Mouse (Mus musculus): ENCODE data around the gene Olfr313. TPM values are rescaled to one million over a fixed set of nuclear protein-coding genes. Genes with fewer than 3 reads are reported as not detected.
"Not testable (repeated sequence)": the region's sequence is repeated elsewhere in the genome, so short reads cannot be mapped to it uniquely, and the experiment has no call there.

The Olfr313 gene
- total RNA-seq (2022), result not detected

DNA sequence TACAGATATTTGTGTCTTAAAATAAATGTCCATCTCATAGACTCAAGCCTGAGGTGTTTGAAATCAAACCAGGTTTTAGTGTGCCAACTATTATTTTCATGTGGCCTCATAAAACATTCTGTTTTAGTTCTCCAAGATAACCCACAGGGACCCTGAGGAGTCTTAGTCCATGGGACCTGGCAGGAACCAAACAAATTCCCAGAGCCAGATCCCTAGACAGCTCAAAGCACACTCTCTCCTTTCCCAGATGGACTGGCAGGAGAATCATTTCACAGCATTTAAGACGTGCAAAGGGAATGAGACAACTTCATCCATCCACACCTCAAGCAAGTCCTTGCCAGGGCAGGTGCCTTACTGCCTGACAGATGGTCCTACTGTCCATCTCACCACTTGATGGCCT is at the start of gene Olfr313:
Gene Olfr313, plus strand, starts transcription at position 301 of the 400 bp plus-strand sequence.
- not testable (repeated sequence) for DNase-seq (ENCODE audit: low spot score in 2 of 2)

GRCm38 (mm10) chr11:58772888-58773287 is 41.9 kb upstream of the Olfr313 start, which contains the start of gene Olfr315:
Gene Olfr315, plus strand, starts transcription at chr11:58773188.
- no peak for DNase-seq (ENCODE audit: low spot score in 2 of 2)

DNA sequence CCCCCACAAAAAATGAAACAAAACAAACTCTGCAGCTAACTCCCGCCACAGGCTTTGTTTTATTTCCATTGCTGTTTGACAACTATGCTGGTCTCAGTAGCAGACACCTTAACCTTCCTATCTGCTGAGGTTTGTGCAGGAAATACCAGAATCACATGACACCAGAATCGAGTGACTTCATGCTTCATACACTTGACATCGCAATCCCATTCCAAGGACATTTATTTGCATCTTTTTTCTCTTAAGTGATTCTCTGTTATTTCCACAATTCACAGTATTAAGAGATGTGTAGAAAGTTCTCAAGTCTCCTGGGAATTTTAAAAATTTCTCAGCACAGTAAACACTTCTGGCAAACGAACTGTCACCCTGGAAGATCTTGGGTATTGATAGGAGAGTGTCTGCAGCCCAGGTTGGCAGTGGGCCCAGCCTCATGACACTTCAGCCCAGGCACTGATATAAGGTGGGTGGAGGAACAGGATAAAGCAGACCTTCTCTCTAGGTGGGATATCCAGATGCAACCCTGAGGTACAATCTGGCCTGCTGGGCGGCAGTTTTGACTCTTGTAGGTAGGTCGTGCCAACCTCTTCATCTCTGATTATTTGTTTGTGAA is 32.2 kb upstream of the Olfr313 start, which contains the start of gene Olfr314:
Gene Olfr314, plus strand, starts transcription at position 473 of the 610 bp plus-strand sequence.
- DNase-seq (ENCODE audit: low spot score in 2 of 2), result no peak

DNA sequence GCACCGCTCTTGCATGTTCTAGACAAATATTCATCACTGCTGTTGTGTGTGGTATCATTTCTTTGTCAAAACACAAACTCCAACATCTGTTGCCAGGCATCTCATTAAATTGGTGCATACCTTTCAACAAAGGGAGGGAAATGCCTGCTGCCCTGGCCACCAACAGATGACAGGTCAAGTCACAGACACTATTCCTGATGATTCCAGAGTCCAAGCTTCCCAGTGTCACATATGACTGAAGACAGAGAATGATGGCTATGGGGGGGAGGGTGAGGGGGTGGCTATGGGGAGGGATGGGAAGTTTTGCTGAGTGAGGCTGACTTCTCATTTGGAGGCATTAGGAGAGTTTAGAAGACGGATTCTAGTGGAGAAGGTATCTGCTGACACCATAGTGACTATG is 30.6 kb upstream of the Olfr313 start:
- no peak for DNase-seq (ENCODE audit: low spot score in 2 of 2)

DNA sequence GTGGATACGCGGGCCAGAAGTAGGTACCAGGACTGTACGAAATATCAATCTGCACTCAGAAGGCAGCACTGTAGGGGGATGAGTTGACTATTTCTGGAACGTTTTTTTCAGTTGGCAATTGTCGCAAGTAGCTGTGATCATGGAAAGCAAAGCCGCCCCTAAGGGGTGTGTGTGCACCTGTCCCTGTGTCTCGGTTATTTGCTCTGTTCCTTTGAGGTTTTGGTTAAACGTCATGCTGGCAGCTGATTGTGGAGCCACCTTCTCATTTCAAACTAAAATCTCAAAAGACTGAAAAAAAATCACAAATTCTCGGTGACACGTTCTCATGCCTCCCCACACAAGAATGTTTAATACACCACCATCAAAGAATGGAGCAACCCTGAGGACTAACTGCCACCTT is 27.1 kb upstream of the Olfr313 start:
- DNase-seq (ENCODE audit: low spot score in 2 of 2), result no peak

DNA sequence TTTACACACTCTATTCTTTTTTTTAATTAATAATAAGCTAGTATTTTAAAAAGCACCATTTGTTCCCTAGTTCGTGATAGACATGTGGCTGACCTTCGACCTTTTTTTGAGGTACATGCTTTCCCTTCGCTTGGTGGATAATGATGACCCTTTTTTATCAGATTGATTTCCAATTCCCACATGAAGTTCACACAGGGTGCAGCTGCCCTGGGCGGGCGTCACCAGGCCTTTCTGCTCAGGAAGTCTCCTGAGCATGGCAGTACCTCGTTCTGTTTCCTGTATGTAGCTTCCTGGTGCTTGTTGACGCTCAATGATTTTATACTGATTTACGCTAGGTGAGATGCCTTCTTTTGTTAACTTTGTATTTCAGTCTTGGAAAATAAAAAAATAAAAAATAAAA is 26.5 kb upstream of the Olfr313 start:
- DNase-seq (ENCODE audit: low spot score in 2 of 2), result no peak

DNA sequence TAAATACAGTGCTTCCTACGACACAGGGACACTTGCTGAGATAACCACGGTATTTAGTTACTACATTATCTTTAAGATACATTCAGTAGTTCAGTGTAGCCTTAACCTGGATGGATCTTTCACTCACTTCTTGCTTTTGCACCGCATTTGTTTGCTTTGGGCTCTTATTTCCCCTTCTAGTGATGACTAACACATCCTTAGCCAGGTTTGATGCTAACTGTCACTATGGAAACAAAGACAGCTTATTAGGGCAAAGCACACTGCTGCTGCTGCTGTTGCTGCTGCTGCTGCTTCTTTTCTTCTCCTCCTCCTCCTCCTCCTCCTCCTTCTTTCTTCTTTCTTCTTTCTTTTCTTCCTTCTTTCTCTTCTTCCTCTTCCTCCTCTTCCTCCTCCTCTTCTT is 25.3 kb upstream of the Olfr313 start:
- no peak for DNase-seq (ENCODE audit: low spot score in 2 of 2)

- no peak for DNase-seq (ENCODE audit: low spot score in 2 of 2)
These were observed 24.7 kb upstream of the Olfr313 start for GRCm38 (mm10) chr11:58790053-58790452.

DNA sequence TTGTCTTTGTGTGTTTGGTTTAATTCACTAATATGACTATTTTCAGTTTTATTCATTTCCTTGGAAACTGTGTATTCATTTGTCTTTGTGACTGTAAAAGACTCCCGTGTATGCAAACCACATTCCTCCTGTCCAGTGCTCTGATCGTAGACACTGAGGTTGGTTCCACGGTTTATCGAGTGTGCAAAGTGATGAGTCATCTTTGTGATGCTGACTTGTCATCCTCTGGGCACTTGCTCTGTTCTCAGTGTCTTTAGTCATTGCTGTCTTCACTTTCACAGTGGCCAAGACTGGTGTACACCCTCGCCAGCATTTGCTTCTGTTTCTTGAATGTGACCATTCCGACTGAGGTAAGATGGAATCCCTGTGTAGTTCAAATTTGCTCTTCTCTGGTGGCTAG is 24.2 kb upstream of the Olfr313 start:
- DNase-seq (ENCODE audit: low spot score in 2 of 2), result no peak

DNA sequence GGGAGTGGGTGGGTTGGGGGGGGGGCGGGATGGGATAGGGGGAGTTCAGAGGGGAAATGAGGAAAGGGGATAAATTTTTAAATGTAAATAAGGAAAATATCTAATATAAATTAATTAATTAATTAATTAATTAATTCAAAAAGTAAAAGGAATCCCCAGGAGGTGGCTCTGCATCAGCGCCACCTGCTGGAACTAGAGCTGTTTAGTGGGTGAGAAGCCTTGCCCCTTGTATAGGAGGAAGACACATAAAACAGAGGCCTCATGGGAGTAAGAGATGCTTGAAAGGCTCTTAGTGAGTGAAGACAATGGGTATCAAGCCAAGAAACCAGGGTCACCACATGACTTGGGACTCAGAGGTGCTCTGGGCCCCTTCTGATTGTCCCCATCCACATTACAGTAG is 18.9 kb upstream of the Olfr313 start:
- no peak for DNase-seq (ENCODE audit: low spot score in 2 of 2)

GRCm38 (mm10) chr11:58796850-58797249 is 17.9 kb upstream of the Olfr313 start:
- DNase-seq (ENCODE audit: low spot score in 2 of 2), result no peak

GRCm38 (mm10) chr11:58799747-58800146 is 15.1 kb upstream of the Olfr313 start:
- no peak for DNase-seq (ENCODE audit: low spot score in 2 of 2)

- no peak for DNase-seq (ENCODE audit: low spot score in 2 of 2)
These were observed 13.1 kb upstream of the Olfr313 start, which contains the start of gene Fam183b for GRCm38 (mm10) chr11:58801558-58802228. Gene Fam183b, minus strand, starts transcription at chr11:58801960.

GRCm38 (mm10) chr11:58803871-58804270 is 10.9 kb upstream of the Olfr313 start:
- no peak for DNase-seq (ENCODE audit: low spot score in 2 of 2)

DNA sequence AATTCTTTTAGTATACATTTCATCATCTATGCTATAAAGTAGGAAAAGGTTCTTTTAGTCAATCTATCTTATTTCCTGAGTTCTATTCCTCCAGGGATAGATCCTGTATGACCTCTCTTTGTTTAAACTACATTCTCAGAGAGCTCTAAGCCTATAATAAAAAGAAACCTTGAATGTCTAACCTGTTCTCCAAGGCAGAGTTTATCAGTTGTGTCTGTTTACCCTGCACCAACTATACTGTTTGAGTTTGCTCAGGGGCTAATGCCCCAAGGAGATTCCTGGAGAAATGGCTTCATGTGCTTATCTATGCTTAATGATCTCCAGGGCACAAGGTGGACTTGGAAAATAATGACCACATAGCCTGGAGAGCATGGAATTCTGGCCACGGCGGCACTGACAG is 10.4 kb upstream of the Olfr313 start:
- DNase-seq (ENCODE audit: low spot score in 2 of 2), result no peak

DNA sequence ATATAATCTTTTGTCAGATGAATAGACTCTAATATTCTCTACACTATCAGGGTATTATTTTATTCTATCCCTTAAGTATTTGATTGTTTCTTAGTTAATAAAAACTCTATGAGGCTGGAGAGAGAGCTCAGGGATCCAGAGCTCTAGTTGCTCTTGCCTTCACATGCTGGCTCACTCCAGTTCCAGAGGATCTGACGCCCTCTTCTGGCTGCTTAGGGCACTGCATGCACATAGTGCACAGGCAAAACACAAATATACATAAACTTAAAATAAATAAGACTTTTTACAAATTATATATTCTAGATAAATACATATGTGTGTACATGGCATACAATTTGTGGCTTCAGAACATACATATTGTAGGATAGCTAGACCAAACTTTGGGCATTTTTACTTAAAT is 2.8 kb upstream of the Olfr313 start:
- DNase-seq (ENCODE audit: low spot score in 2 of 2), result no peak

- no peak for DNase-seq (ENCODE audit: low spot score in 2 of 2)
These were observed 876 bp downstream of the Olfr313 start for GRCm38 (mm10) chr11:58815676-58816075.

- not testable (repeated sequence) for DNase-seq (ENCODE audit: low spot score in 2 of 2)
These were observed 14.1 kb downstream of the Olfr313 start, which contains the start of gene Olfr312 for GRCm38 (mm10) chr11:58828937-58829336. Gene Olfr312, plus strand, starts transcription at chr11:58829237.

DNA sequence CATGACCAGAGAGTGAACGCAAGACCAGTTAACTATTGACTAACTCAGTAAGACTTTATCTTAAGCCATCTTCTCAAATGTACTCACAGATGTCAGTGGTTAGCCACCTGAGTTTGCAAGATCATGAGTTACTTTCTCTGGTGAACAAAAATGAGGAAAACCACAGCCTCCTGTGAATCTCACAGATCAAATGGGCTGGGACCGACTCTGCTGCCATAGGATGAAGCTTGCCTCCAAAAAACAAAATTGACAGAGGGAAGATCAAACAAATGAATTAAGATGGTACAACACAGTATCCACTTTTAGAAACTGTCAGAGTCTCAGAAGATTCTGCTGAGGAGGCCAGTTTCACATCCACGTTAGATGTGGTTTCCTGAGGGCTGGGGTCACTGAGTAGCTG is 15.0 kb downstream of the Olfr313 start:
- no peak for DNase-seq (ENCODE audit: low spot score in 2 of 2)

DNA sequence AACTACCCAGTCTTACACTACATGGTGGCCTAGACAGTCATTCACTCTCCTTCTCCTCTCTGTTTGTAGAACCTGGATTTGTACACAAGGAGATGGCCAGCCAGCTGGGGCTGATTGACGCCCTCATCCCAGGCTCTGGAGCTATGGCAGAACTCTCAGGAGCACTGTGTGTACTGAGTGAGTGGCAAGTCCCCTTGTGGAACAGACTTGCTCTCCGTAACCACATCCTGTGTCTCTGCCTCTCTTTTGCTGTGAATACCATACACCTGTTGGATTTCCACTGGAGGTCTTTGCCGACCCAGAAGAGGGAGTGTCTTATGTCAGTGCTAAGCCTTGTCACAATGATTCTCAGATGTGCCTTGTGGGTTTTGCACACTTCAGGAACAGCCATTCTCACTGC is 17.7 kb downstream of the Olfr313 start:
- not testable (repeated sequence) for DNase-seq (ENCODE audit: low spot score in 2 of 2)

- not testable (repeated sequence) for DNase-seq (ENCODE audit: low spot score in 2 of 2)
These were observed 24.2 kb downstream of the Olfr313 start, which contains the start of gene Olfr311 for GRCm38 (mm10) chr11:58838951-58839350. Gene Olfr311, plus strand, starts transcription at chr11:58839251.

GRCm38 (mm10) chr11:58846919-58847461 is 32.2 kb downstream of the Olfr313 start, which contains the start of gene Gm12258:
Gene Gm12258, plus strand, starts transcription at chr11:58847158.
- DNase-seq (ENCODE audit: low spot score in 2 of 2), result peak; percentile 70 to 76
